13 mouse cellular contexts compared by ENCODE assay signal in the genomic region with DNA sequence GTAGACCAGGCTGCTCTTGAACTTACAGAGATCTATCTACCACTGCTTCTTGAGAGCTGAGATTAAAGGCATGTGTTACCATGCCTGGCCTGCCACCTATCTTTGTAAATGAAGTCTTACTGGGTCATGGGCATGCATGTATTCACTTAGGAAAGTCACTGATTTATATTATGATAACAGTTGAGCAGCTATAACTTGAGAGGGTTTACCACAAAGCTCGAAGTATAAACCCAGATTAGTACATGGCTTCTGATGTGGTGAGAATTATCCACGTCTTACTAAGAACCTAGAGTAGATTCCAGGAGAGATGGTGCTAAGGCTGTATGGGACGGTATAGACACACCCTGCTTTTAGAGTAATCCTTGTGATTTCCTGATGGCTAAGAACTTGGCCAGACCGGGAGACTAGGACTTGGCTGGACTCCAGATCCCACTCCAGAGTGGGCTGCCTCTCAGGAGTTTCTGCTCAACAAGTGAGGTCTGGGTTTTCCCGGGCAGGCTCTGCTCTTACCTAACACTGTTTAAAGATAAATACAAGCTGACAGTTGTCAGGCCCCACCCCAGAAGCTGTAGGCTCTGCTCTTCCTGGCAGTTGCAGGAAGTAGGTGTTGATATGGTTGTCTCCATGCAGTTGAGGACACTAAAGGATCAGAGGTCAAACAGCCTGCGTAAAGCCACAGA. TPM values are rescaled to one million over a fixed set of nuclear protein-coding genes. Genes with fewer than 3 reads are reported as not detected.
DNase-seq lines count a peak whose midpoint lies in the region; ATAC-seq and TF ChIP-seq lines count a peak whose summit lies in the region.
"Had no signal": no experiment of that assay in that cellular context is flagged by ENCODE, and none has a peak within 500 bp of the region (broad histone marks: within the 10 kb centered on the region; RNA-seq: fewer than 3 reads in every experiment).

No protein-coding gene starts in this region.

- ATAC-seq in kidney, embryonic 16.5 days (ENCODE audit: low FRiP score, low TSS enrichment) = no peak; the same call in 1 of the 2 replicates
- ATAC-seq in kidney, embryonic 15.5 days (replicated peaks; ENCODE audit: low FRiP score) = no peak
- peak; percentile 62; the same call in 1 of the 2 replicates for ATAC-seq in embryonic facial prominence, embryonic 13.5 days (ENCODE audit: insufficient number of reproducible peaks, insufficient read depth, low FRiP score, low TSS enrichment, low read depth)
- peak; percentile 65 for ATAC-seq in liver, embryonic 12.5 days
- ATAC-seq in frontal cortex, adult (ENCODE audit: low TSS enrichment) = no peak

- peaks cover 7% of the 10 kb centered on the region; the same call in 1 of the 2 replicates for H3K4me1 ChIP-seq in kidney, embryonic 16.5 days (ENCODE audit: insufficient read depth, low read length)
- H3K4me1 ChIP-seq in kidney, embryonic 15.5 days = 0 out of 2 replicates have a peak, but pooled peaks cover 5% of the 10 kb centered on the region
- H3K4me1 ChIP-seq in embryonic facial prominence, embryonic 13.5 days = peaks cover 13% of the 10 kb centered on the region
- H3K4me1 ChIP-seq in liver, embryonic 12.5 days = peaks cover 19% of the 10 kb centered on the region
- peaks cover 20% of the 10 kb centered on the region; the same call in 1 of the 2 replicates for H3K4me1 ChIP-seq in small intestine, adult 2 months (ENCODE audit: control insufficient read depth, insufficient read depth, insufficient read length, low read length)
- H3K4me1 ChIP-seq: forebrain, embryonic 12.5 days; hindbrain, embryonic 15.5 days had no signal

- TF ChIP-seq CTCF in small intestine, adult 2 months (IDR thresholded peaks at IDR 0.05; ENCODE audit: extremely low read depth, insufficient read length, insufficient replicate concordance, low read depth, low read length) = no peak

- no peaks in the 10 kb centered on the region for H3K9me3 ChIP-seq in kidney, embryonic 16.5 days (ENCODE audit: low read length)
- no peaks in the 10 kb centered on the region for H3K9me3 ChIP-seq in kidney, embryonic 15.5 days (replicated peaks)
- H3K9me3 ChIP-seq in embryonic facial prominence, embryonic 13.5 days = no peaks in the 10 kb centered on the region
- H3K9me3 ChIP-seq in liver, embryonic 12.5 days (replicated peaks) = no peaks in the 10 kb centered on the region
- H3K9me3 ChIP-seq: forebrain, embryonic 12.5 days; hindbrain, embryonic 15.5 days had no signal

- DNase-seq in embryo, embryonic 10 days (ENCODE audit: low spot score) = no peak
- no peak for DNase-seq in ovary, postnatal 36 days (ENCODE audit: low spot score)
- DNase-seq: adrenal gland, adult 8-10 months; cerebellum, postnatal 14 days had no signal

- no peaks in the 10 kb centered on the region for H3K27me3 ChIP-seq in kidney, embryonic 16.5 days (ENCODE audit: insufficient read depth, low read length)
- H3K27me3 ChIP-seq in kidney, embryonic 15.5 days = no peaks in the 10 kb centered on the region
- no peaks in the 10 kb centered on the region for H3K27me3 ChIP-seq in embryonic facial prominence, embryonic 13.5 days
- H3K27me3 ChIP-seq in liver, embryonic 12.5 days (replicated peaks) = no peaks in the 10 kb centered on the region
- no peaks in the 10 kb centered on the region for H3K27me3 ChIP-seq in small intestine, adult 2 months (ENCODE audit: control insufficient read depth, insufficient read depth, low read length)
- H3K27me3 ChIP-seq: forebrain, embryonic 12.5 days; hindbrain, embryonic 15.5 days had no signal

- H3K9ac ChIP-seq in kidney, embryonic 16.5 days (replicated peaks; ENCODE audit: low read length) = no peak overlapping the region
- no peak overlapping the region for H3K9ac ChIP-seq in kidney, embryonic 15.5 days
- H3K9ac ChIP-seq in embryonic facial prominence, embryonic 13.5 days = no peak overlapping the region
- H3K9ac ChIP-seq in liver, embryonic 12.5 days = 0 out of 2 replicates have a peak overlapping the region, but pooled peaks have one; percentile 22
- H3K9ac ChIP-seq: forebrain, embryonic 12.5 days; hindbrain, embryonic 15.5 days had no signal

- TF ChIP-seq POLR2A in small intestine, adult 2 months (IDR thresholded peaks at IDR 0.05; ENCODE audit: low read depth, low read length) = peak; percentile 18; the same call in 1 of the 2 replicates

- WGBS in kidney, embryonic 16.5 days = 49% methylated on average over 6 of the region's 6 CpGs
- 51% methylated on average over 6 of the region's 6 CpGs for WGBS in kidney, embryonic 15.5 days
- WGBS in embryonic facial prominence, embryonic 13.5 days = 56% methylated on average over 6 of the region's 6 CpGs
- WGBS in liver, embryonic 12.5 days (ENCODE audit: insufficient replicate concordance) = 24% methylated on average over 6 of the region's 6 CpGs
- WGBS in small intestine, adult 2 months = 12% methylated on average over 6 of the region's 6 CpGs

- no peaks in the 10 kb centered on the region for H3K36me3 ChIP-seq in kidney, embryonic 16.5 days (ENCODE audit: insufficient read depth, low read length)
- H3K36me3 ChIP-seq in kidney, embryonic 15.5 days = no peaks in the 10 kb centered on the region
- H3K36me3 ChIP-seq in embryonic facial prominence, embryonic 13.5 days = no peaks in the 10 kb centered on the region
- H3K36me3 ChIP-seq in liver, embryonic 12.5 days = no peaks in the 10 kb centered on the region
- no peaks in the 10 kb centered on the region for H3K36me3 ChIP-seq in small intestine, adult 2 months (ENCODE audit: control insufficient read depth, insufficient read depth, low read length)
- H3K36me3 ChIP-seq: forebrain, embryonic 12.5 days; hindbrain, embryonic 15.5 days had no signal

- H3K4me3 ChIP-seq in kidney, embryonic 16.5 days (ENCODE audit: low read length) = no peak overlapping the region
- no peak overlapping the region for H3K4me3 ChIP-seq in kidney, embryonic 15.5 days (replicated peaks)
- H3K4me3 ChIP-seq in embryonic facial prominence, embryonic 13.5 days = no peak overlapping the region
- no peak overlapping the region for H3K4me3 ChIP-seq in liver, embryonic 12.5 days
- H3K4me3 ChIP-seq in small intestine, adult 2 months (ENCODE audit: low read depth, low read length) = no peak overlapping the region
- H3K4me3 ChIP-seq: forebrain, embryonic 12.5 days; hindbrain, embryonic 15.5 days; myocyte had no signal

- no peak overlapping the region for H3K4me2 ChIP-seq in kidney, embryonic 16.5 days (replicated peaks; ENCODE audit: low read depth, low read length)
- no peak overlapping the region for H3K4me2 ChIP-seq in kidney, embryonic 15.5 days
- H3K4me2 ChIP-seq in embryonic facial prominence, embryonic 13.5 days = no peak overlapping the region
- H3K4me2 ChIP-seq in liver, embryonic 12.5 days = no peak overlapping the region
- H3K4me2 ChIP-seq: forebrain, embryonic 12.5 days; hindbrain, embryonic 15.5 days had no signal

- H3K27ac ChIP-seq in kidney, embryonic 16.5 days (ENCODE audit: low read length) = peak overlapping the region; percentile 31; the same call in 1 of the 2 replicates
- no peak overlapping the region; the same call in 1 of the 2 replicates for H3K27ac ChIP-seq in kidney, embryonic 15.5 days
- no peak overlapping the region for H3K27ac ChIP-seq in embryonic facial prominence, embryonic 13.5 days
- H3K27ac ChIP-seq in liver, embryonic 12.5 days = peak overlapping the region; percentile 21
- peak overlapping the region; percentile 86 for H3K27ac ChIP-seq in small intestine, adult 2 months (ENCODE audit: insufficient read depth, low read depth, low read length)
- H3K27ac ChIP-seq: forebrain, embryonic 12.5 days; hindbrain, embryonic 15.5 days had no signal

RNA-seq across cellular contexts. Expression of a gene that starts 13.1 kb away (rescaled TPM):
- 21.2 and 21.9 TPM in 2 replicates for polyA plus RNA-seq in kidney, embryonic 16.5 days (2015; fragmentation: Nextera tagmentation; extraction: Ambion mirVana)
- 20.4 and 20.7 TPM in 2 replicates for polyA plus RNA-seq in kidney, embryonic 15.5 days (2015; fragmentation: Nextera tagmentation; extraction: Ambion mirVana)
- polyA plus RNA-seq in embryonic facial prominence, embryonic 13.5 days (2015; fragmentation: Nextera tagmentation; extraction: Ambion mirVana) = 23.5 and 24.6 TPM in 2 replicates
- polyA plus RNA-seq in liver, embryonic 12.5 days (2016; fragmentation: Nextera tagmentation; extraction: Ambion mirVana) = 11.4 and 11.9 TPM in 2 replicates
- 12.5 and 27.0 TPM in 2 replicates for polyA plus RNA-seq in small intestine, adult 2 months (2012; rRNA removed)

RNA-seq across cellular contexts. Expression of a gene that starts 14.1 kb away (rescaled TPM):
- 7.3 and 8.2 TPM in 2 replicates for polyA plus RNA-seq in kidney, embryonic 16.5 days (2015; fragmentation: Nextera tagmentation; extraction: Ambion mirVana)
- polyA plus RNA-seq in kidney, embryonic 15.5 days (2015; fragmentation: Nextera tagmentation; extraction: Ambion mirVana) = 6.3 and 6.8 TPM in 2 replicates
- 6.3 and 6.5 TPM in 2 replicates for polyA plus RNA-seq in embryonic facial prominence, embryonic 13.5 days (2015; fragmentation: Nextera tagmentation; extraction: Ambion mirVana)
- 2.9 and 3.2 TPM in 2 replicates for polyA plus RNA-seq in liver, embryonic 12.5 days (2016; fragmentation: Nextera tagmentation; extraction: Ambion mirVana)
- 2.4 and 4.4 TPM in 2 replicates for polyA plus RNA-seq in small intestine, adult 2 months (2012; rRNA removed)

Comparison
In these comparisons a context has a peak if more than half of its experiments do, and no peak if none do; other contexts are left out.
1. H3K27ac ChIP-seq: peak in kidney, embryonic 16.5 days (single experiment), liver, embryonic 12.5 days (single experiment) and small intestine, adult 2 months (single experiment); none in kidney, embryonic 15.5 days (single experiment) and embryonic facial prominence, embryonic 13.5 days (single experiment).
2. ATAC-seq: peak in embryonic facial prominence, embryonic 13.5 days (single experiment) and liver, embryonic 12.5 days (single experiment); none in kidney, embryonic 16.5 days (single experiment), kidney, embryonic 15.5 days (single experiment) and frontal cortex, adult (single experiment).